Mouse (Mus musculus) midbrain, postnatal 0 days (tissue): ENCODE measurements at regions not wholly inside any gene's neighbourhood (a gene's known extent, or its start where the extent isn't known, plus 50 kb on each side); places are given as distances from the start of the nearest gene placed in this dataset.

Source experiments
- ATAC-seq: fragments of 200-750 bp; cut with Nextera tagmentation; 2 replicates; pipeline ENCODE4 v1.8.0; 2017; ENCODE audit warnings: moderate number of reproducible peaks, mild to moderate bottlenecking, moderate TSS enrichment, moderate library complexity; ENCODE audit not compliant: low FRiP score
- DNase-seq: peaks from one replicate; pipeline ENCODE4 v3.0.0-alpha.2; 2015; ENCODE audit warnings: low spot score
- H3K27ac ChIP-seq: fragments of 300-500 bp; sonication (generic); 2 replicates; pipeline ENCODE4 v1.5.1; 2014; ENCODE audit warnings: low read depth, mild to moderate bottlenecking, low read length, mixed read lengths
- H3K27me3 ChIP-seq: fragments of 300-500 bp; sonication (generic); 2 replicates; pipeline ENCODE4 v1.6.1; 2014; ENCODE audit warnings: low read length, control low read depth, mixed read lengths; ENCODE audit not compliant: insufficient read depth
- H3K36me3 ChIP-seq: fragments of 300-500 bp; sonication (generic); 2 replicates; pipeline ENCODE4 v1.6.1; 2014; ENCODE audit warnings: low read length, control low read depth, mixed read lengths; ENCODE audit not compliant: insufficient read depth
- H3K4me1 ChIP-seq: fragments of 300-500 bp; sonication (generic); 2 replicates; pipeline ENCODE4 v1.6.1; 2014; ENCODE audit warnings: mild to moderate bottlenecking, control low read depth, antibody characterized with exemption, low read length, mixed read lengths; ENCODE audit not compliant: insufficient read depth
- H3K4me2 ChIP-seq: fragments of 300-500 bp; sonication (generic); 2 replicates; pipeline ENCODE4 v1.6.1; 2014; ENCODE audit warnings: low read depth, mild to moderate bottlenecking, low read length, mixed read lengths; ENCODE audit not compliant: poor library complexity, severe bottlenecking
- H3K4me3 ChIP-seq: fragments of 300-500 bp; sonication (generic); 2 replicates; pipeline ENCODE4 v1.5.1; 2014; ENCODE audit warnings: low read depth, mild to moderate bottlenecking, low read length, moderate library complexity
- H3K9ac ChIP-seq: fragments of 300-500 bp; sonication (generic); replicated peaks from 2 replicates; pipeline ENCODE4 v1.6.1; 2014; ENCODE audit warnings: mild to moderate bottlenecking, low read length, moderate library complexity, mixed read lengths; ENCODE audit not compliant: poor library complexity, severe bottlenecking
- H3K9me3 ChIP-seq: fragments of 300-500 bp; sonication (generic); 2 replicates; pipeline ENCODE4 v1.6.1; 2016; ENCODE audit warnings: low read length, control low read depth
- CTCF ChIP-seq: IDR thresholded peaks from 2 replicates; pipeline ENCODE4 v1.5.1; 2016; ENCODE audit warnings: antibody characterized with exemption, mild to moderate bottlenecking
- WGBS: fragments of 180-500 bp; shearing (Covaris S2); extraction: QIAGEN DNeasy Blood & Tissue Kit; methylation state at CpG from one replicate; pipeline ENCODE4 v1.1.7; 2014; 5-methylcytosine and 5-hydroxymethylcytosine counted together

DNA sequence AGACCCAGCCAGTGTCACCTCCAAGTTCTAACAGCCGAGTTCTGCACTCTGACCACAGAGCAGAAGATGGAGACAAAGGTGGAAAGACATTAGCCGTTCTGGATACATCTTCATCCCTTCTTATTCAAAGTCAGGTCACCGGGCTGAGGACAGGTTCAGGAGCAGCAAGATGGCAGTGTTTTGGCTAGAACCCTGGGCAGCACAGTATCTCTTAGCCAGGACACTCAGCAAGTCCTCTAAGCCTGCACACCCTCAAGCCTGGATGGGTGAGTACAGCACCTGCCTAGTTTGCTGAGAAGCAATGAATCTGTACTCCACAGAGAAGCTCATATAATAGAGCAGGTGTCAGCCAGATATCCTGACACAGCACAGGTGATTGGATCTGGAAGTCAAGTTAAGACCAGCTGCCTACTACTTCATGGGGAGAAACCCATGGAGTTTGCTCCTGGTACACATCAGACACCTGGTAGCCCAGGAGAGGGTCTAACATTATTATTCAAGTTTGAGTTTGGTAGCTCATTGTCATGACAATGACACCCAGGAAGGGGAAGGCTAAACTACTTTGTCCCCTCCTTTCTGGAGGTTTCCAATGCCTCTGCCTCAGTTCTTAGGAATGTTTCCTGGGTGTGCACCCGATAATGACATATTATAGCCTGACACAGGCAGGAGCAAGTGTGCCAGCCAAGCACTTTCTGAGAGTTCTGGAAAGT lies 108.1 kb downstream of the Ndufa10 start:
- no peaks in the 10 kb centered on the region for H3K36me3 ChIP-seq
- H3K9me3 ChIP-seq, result no peaks in the 10 kb centered on the region
- TF ChIP-seq CTCF, result no peak
- 74% methylated on average over 4 of the region's 4 CpGs for WGBS
- peaks cover under 1% of the 10 kb centered on the region; the same call in 1 of the 2 replicates for H3K4me1 ChIP-seq
- H3K4me2 ChIP-seq, result no peak overlapping the region
- H3K4me3 ChIP-seq, result no peak overlapping the region
- no peak overlapping the region for H3K9ac ChIP-seq
- no peaks in the 10 kb centered on the region for H3K27me3 ChIP-seq
- DNase-seq (no peak), ATAC-seq (no peak)
- H3K27ac ChIP-seq, result no peak overlapping the region

- H3K4me2 ChIP-seq, result no peak overlapping the region
Observed at GRCm38 (mm10) chr1:92361677-92362076, 112.0 kb downstream of the Ndufa10 start.

GRCm38 (mm10) chr1:92360255-92360654 lies 113.4 kb downstream of the Ndufa10 start:
- WGBS, result 16% methylated on average over 7 of the region's 7 CpGs
- ATAC-seq, result no peak

More at GRCm38 (mm10) chr1:92361677-92362076, 112.0 kb downstream of the Ndufa10 start:
- 49% methylated on average over 7 of the region's 7 CpGs for WGBS
- DNase-seq (peak; percentile 69), ATAC-seq (peak; percentile 44; the same call in 1 of the 2 replicates)
- TF ChIP-seq CTCF, result no peak
- Histone ChIP-seq H3K27me3 (no peaks in the 10 kb centered on the region), H3K9me3 (no peaks in the 10 kb centered on the region), H3K9ac (no peak overlapping the region), H3K4me1 (no peaks in the 10 kb centered on the region), H3K36me3 (no peaks in the 10 kb centered on the region), H3K27ac (no peak overlapping the region), H3K4me3 (no peak overlapping the region)

GRCm38 (mm10) chr1:92359473-92359872 lies 114.2 kb downstream of the Ndufa10 start:
- WGBS, result 97% methylated on average over 2 of the region's 2 CpGs
- H3K4me2 ChIP-seq, result no peak overlapping the region
- DNase-seq (no peak), ATAC-seq (no peak)
- no peaks in the 10 kb centered on the region for H3K9me3 ChIP-seq
- no peaks in the 10 kb centered on the region for H3K4me1 ChIP-seq
- no peak overlapping the region for H3K4me3 ChIP-seq
- H3K27me3 ChIP-seq, result no peaks in the 10 kb centered on the region
- H3K36me3 ChIP-seq, result no peaks in the 10 kb centered on the region
- no peak overlapping the region for H3K9ac ChIP-seq
- TF ChIP-seq CTCF, result no peak
- H3K27ac ChIP-seq, result no peak overlapping the region

More at GRCm38 (mm10) chr1:92360255-92360654, 113.4 kb downstream of the Ndufa10 start:
- Histone ChIP-seq H3K36me3 (no peaks in the 10 kb centered on the region), H3K27me3 (no peaks in the 10 kb centered on the region), H3K4me1 (no peaks in the 10 kb centered on the region), H3K9me3 (no peaks in the 10 kb centered on the region), H3K4me3 (no peak overlapping the region), H3K9ac (no peak overlapping the region), H3K27ac (no peak overlapping the region), H3K4me2 (no peak overlapping the region)
- TF ChIP-seq CTCF, result peak; percentile 81
- DNase-seq, result peak; percentile 66

- no peaks in the 10 kb centered on the region for H3K27me3 ChIP-seq
- DNase-seq (no peak), ATAC-seq (no peak)
- no peak overlapping the region for H3K4me2 ChIP-seq
- H3K4me3 ChIP-seq, result no peak overlapping the region
- no peaks in the 10 kb centered on the region for H3K4me1 ChIP-seq
- no peak overlapping the region for H3K27ac ChIP-seq
- no peak for TF ChIP-seq CTCF
- no peaks in the 10 kb centered on the region for H3K36me3 ChIP-seq
- H3K9me3 ChIP-seq, result no peaks in the 10 kb centered on the region
- WGBS, result 84% methylated on average over 8 of the region's 8 CpGs
- H3K9ac ChIP-seq, result no peak overlapping the region
Observed at GRCm38 (mm10) chr1:92358758-92359287, 114.8 kb downstream of the Ndufa10 start.

DNA sequence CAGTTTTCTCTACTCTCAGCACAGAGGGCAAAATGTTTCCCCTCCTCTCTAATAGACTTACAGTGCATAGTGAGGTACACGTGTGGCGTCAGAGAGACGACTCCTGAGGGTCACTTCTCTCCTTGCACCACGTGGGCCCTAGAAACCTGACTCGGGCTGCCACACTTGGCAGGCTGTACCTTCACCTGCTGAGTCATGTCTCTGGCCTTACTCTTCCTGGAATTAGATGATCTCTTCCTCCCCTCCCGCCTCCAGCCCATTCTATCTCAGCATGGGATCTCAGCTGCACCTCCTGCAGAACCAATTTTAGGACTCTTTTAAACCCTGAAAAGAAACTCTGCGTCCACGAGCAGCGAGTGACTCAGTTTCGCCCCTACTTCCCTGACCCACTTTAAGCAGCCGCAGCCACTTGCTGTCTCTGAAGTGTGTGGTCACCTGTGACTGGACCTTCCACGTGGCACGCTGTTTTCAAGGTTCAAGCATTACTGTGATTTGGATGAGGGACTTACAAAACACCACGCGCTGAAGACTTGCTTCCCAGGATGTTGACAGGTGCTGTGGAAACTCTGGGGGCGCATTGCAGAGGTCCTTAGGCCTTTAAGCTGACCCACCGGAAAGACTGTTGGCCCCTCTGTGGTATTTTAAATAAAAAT lies 125.2 kb downstream of the Ndufa10 start:
- no peaks in the 10 kb centered on the region for H3K9me3 ChIP-seq
- no peaks in the 10 kb centered on the region for H3K36me3 ChIP-seq
- no peak overlapping the region for H3K27ac ChIP-seq
- DNase-seq (no peak), ATAC-seq (no peak)
- TF ChIP-seq CTCF, result no peak
- H3K4me2 ChIP-seq, result no peak overlapping the region
- no peaks in the 10 kb centered on the region for H3K27me3 ChIP-seq
- H3K4me1 ChIP-seq, result no peaks in the 10 kb centered on the region
- WGBS, result 53% methylated on average over 17 of the region's 17 CpGs
- no peak overlapping the region for H3K9ac ChIP-seq
- no peak overlapping the region for H3K4me3 ChIP-seq
